Mouse (Mus musculus) heart, embryonic 14.5 days (tissue): ENCODE measurements around the gene Itga9. TPM values are rescaled to one million over a fixed set of nuclear protein-coding genes. Genes with fewer than 3 reads are reported as not detected.

Source experiments
- ATAC-seq: fragments of 200-750 bp; cut with Nextera tagmentation; 2 replicates; pipeline ENCODE4 v1.8.0; 2017; ENCODE audit warnings: low read depth, moderate TSS enrichment; ENCODE audit not compliant: insufficient number of reproducible peaks, insufficient read depth, low FRiP score
- H3K27ac ChIP-seq, 2 experiments: fragments of 200-500 bp in 1 of 2; fragments of 300-500 bp in 1 of 2; sonication (generic) in 1 of 2; replicated peaks in 1 of 2; 2 replicates each; pipeline ENCODE4 v1.5.1; 2012 to 2014; ENCODE audit warnings: low read depth in 2 of 2, low read length in 2 of 2, control low read depth in 1 of 2, mild to moderate bottlenecking in 1 of 2, mixed read lengths in 1 of 2; ENCODE audit not compliant: control insufficient read depth in 1 of 2, insufficient read depth in 1 of 2
- H3K27me3 ChIP-seq: fragments of 300-500 bp; sonication (generic); 2 replicates; pipeline ENCODE4 v1.6.1; 2014; ENCODE audit warnings: mild to moderate bottlenecking, low read length, control low read depth; ENCODE audit not compliant: control insufficient read depth, insufficient read depth
- H3K36me3 ChIP-seq: fragments of 300-500 bp; sonication (generic); 2 replicates; pipeline ENCODE4 v1.6.1; 2014; ENCODE audit warnings: mild to moderate bottlenecking, control low read depth, low read length, mixed read lengths; ENCODE audit not compliant: control insufficient read depth, insufficient read depth
- H3K4me1 ChIP-seq, 2 experiments: fragments of 200-500 bp in 1 of 2; fragments of 300-500 bp in 1 of 2; sonication (generic) in 1 of 2; 2 replicates each; pipeline ENCODE4 v1.6.1; 2012 to 2014; ENCODE audit warnings: low read length in 2 of 2, control low read depth in 1 of 2, mixed read lengths in 1 of 2; ENCODE audit not compliant: control insufficient read depth in 2 of 2, insufficient read depth in 2 of 2
- H3K4me2 ChIP-seq: fragments of 300-500 bp; sonication (generic); 2 replicates; pipeline ENCODE4 v1.6.1; 2014; ENCODE audit warnings: mild to moderate bottlenecking, low read length
- H3K4me3 ChIP-seq, 2 experiments: fragments of 200-500 bp in 1 of 2; fragments of 300-500 bp in 1 of 2; sonication (generic) in 1 of 2; 2 replicates each; pipeline ENCODE4 v1.5.1; 2012 to 2014; ENCODE audit warnings: low read length in 2 of 2, mild to moderate bottlenecking in 2 of 2, control low read depth in 1 of 2, low read depth in 1 of 2, moderate library complexity in 1 of 2; ENCODE audit not compliant: control insufficient read depth in 1 of 2, insufficient read depth in 1 of 2
- H3K9ac ChIP-seq: fragments of 300-500 bp; sonication (generic); 2 replicates; pipeline ENCODE4 v1.6.1; 2014; ENCODE audit warnings: mild to moderate bottlenecking, low read length
- H3K9me3 ChIP-seq: fragments of 300-500 bp; sonication (generic); 2 replicates; pipeline ENCODE4 v1.6.1; 2016; ENCODE audit warnings: low read length, control low read depth; ENCODE audit not compliant: control insufficient read depth
- WGBS: fragments of 180-500 bp; shearing (Covaris S2); extraction: QIAGEN DNeasy Blood & Tissue Kit; methylation state at CpG from one replicate; pipeline ENCODE4 v1.1.7; 2014; 5-methylcytosine and 5-hydroxymethylcytosine counted together
- polyA plus RNA-seq: library from polyadenylated mRNA; unstranded; fragments of >200 nt; fragmentation: Nextera tagmentation; extraction: Ambion mirVana; gene quantifications from 2 replicates; pipeline ENCODE4 v1.2.1, GENCODE M21; 2014

The Itga9 gene
- polyA plus RNA-seq, 1 experiment from 2014 or later, result 15.2 TPM

DNA sequence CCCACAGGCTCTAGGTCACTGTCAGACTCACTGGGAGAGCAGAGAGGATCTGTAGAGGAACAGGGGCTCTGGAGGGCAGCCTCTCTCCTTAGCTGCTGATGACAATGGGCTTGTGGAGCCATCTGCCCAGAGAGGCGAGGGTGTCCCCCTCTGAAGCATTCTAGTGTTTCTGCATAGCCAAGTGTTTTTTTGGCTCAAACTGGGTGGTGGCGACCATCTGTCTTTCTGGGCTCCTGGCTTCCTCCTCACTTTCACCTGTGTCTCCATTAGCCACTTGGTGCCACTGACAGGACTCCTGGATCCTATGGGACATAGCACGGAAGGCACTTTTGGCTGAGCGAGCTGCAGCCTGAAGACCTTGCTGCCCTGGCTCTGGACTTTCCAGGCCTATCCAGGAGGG lies 34.8 kb upstream of the Itga9 start:
- ATAC-seq, result no peak
- Histone ChIP-seq H3K27me3 (no peaks in the 10 kb centered on the region), H3K9ac (no peak overlapping the region), H3K4me2 (no peak overlapping the region), H3K4me3 (no peak overlapping the region), H3K9me3 (no peaks in the 10 kb centered on the region), H3K4me1 (no peaks in the 10 kb centered on the region), H3K36me3 (peaks cover 92% of the 10 kb centered on the region), H3K27ac (no peak overlapping the region)
- WGBS, result 81% methylated on average over 4 of the region's 4 CpGs

- Histone ChIP-seq H3K27me3 (no peaks in the 10 kb centered on the region), H3K4me3 (no peak overlapping the region), H3K36me3 (peaks cover 93% of the 10 kb centered on the region), H3K27ac (no peak overlapping the region), H3K9ac (no peak overlapping the region), H3K4me2 (no peak overlapping the region), H3K9me3 (no peaks in the 10 kb centered on the region), H3K4me1 (peaks cover 0 to 6% of the 10 kb centered on the region in 2 experiments; a peak in 1 of 4 replicates)
- 94% methylated on average over 5 of the region's 5 CpGs for WGBS
- ATAC-seq, result no peak
Observed at GRCm38 (mm10) chr9:118574911-118575310, 31.6 kb upstream of the Itga9 start.

DNA sequence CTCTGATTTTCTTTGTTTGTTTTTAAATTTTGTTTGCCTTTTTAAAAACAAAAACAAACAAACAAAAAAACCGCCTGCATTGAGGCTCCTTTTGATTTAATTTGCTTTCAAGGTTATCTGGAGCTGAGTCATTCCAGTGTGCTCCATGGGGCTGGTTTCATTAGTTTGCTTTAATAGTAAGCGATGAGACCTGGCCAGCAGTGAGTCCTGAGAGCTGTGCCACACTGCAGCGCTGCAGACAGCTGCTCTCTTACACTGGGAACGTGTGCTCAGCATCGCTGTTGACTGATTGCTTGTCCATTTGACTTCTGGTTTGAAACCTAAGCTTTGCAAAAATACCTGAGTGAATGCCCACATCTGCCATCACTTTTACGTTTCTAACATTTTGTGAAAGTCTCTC lies 26.1 kb upstream of the Itga9 start:
- peaks cover 3 to 18% of the 10 kb centered on the region in 2 experiments for H3K4me1 ChIP-seq
- H3K4me2 ChIP-seq, result no peak overlapping the region
- H3K9ac ChIP-seq, result no peak overlapping the region
- no peaks in the 10 kb centered on the region for H3K27me3 ChIP-seq
- no peak overlapping the region for H3K27ac ChIP-seq
- 63% methylated on average over 6 of the region's 6 CpGs for WGBS
- no peak for ATAC-seq
- H3K4me3 ChIP-seq, result no peak overlapping the region
- H3K36me3 ChIP-seq, result peaks cover 82% of the 10 kb centered on the region
- no peaks in the 10 kb centered on the region for H3K9me3 ChIP-seq

- ATAC-seq, result no peak
- peaks cover 3 to 18% of the 10 kb centered on the region in 2 experiments for H3K4me1 ChIP-seq
- no peaks in the 10 kb centered on the region for H3K9me3 ChIP-seq
- H3K27me3 ChIP-seq, result no peaks in the 10 kb centered on the region
- H3K36me3 ChIP-seq, result peaks cover 61% of the 10 kb centered on the region
- no peak overlapping the region for H3K27ac ChIP-seq
- H3K4me3 ChIP-seq, result no peak overlapping the region
- no peak overlapping the region for H3K9ac ChIP-seq
- 63% methylated on average over 6 of the region's 6 CpGs for WGBS
- H3K4me2 ChIP-seq, result no peak overlapping the region
Observed at GRCm38 (mm10) chr9:118582757-118583156, 23.7 kb upstream of the Itga9 start.

- 36% methylated on average over 1 of the region's 1 CpGs for WGBS
Observed at GRCm38 (mm10) chr9:118584838-118585237, 21.7 kb upstream of the Itga9 start.

DNA sequence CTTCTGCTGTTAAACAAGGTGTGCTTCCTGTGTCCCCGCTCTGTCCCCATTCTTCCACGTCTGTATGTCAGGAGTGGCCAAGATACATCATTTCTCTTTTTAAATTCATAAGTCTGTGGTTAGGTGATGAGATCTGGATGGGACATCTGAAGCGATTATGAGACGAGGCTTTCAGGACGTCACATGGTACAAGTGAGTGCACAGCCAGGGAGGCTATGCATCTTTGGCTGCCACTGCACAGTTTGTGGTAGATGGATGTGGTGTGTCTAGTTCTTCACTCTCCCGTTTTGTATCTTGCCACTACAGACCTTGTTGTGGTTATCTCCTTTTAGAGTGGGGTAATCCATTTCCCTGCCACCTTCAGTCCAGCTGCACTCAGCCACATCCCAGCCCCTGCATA lies 20.5 kb upstream of the Itga9 start:
- no peaks in the 10 kb centered on the region for H3K27me3 ChIP-seq
- 73% methylated on average over 6 of the region's 6 CpGs for WGBS
- peaks cover 19 to 28% of the 10 kb centered on the region in 2 experiments for H3K4me1 ChIP-seq
- no peak overlapping the region for H3K4me2 ChIP-seq
- no peak for ATAC-seq
- no peaks in the 10 kb centered on the region for H3K9me3 ChIP-seq
- no peak overlapping the region for H3K9ac ChIP-seq
- peaks cover 29% of the 10 kb centered on the region for H3K36me3 ChIP-seq
- H3K27ac ChIP-seq, result no peak overlapping the region
- H3K4me3 ChIP-seq, result no peak overlapping the region

More at GRCm38 (mm10) chr9:118584838-118585237, 21.7 kb upstream of the Itga9 start:
- Histone ChIP-seq H3K9ac (no peak overlapping the region), H3K4me1 (peaks cover 8 to 17% of the 10 kb centered on the region in 2 experiments), H3K4me2 (no peak overlapping the region), H3K27me3 (no peaks in the 10 kb centered on the region), H3K36me3 (peaks cover 41% of the 10 kb centered on the region), H3K9me3 (no peaks in the 10 kb centered on the region), H3K4me3 (no peak overlapping the region), H3K27ac (no peak overlapping the region)
- ATAC-seq, result no peak

DNA sequence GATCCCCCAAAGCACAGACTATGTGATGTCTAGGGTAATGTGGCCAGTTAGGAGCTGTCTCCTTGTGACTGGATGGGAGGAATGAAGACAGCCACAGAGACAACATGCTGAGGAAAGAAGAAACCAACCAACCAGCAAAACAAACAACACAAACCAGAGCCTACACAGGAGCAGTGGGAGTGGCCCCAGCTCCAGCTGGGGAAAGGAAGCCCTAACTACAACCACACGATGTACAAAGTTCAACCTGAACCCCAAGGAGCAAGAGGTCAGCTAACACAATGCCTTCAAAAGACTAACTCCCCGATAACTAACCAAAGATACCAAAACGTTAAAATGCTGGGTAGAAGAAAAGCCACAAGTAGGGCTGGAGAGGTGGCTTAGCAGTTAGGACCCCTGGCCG lies 19.4 kb upstream of the Itga9 start:
- Histone ChIP-seq H3K4me3 (no peak overlapping the region), H3K4me1 (peaks cover 22 to 36% of the 10 kb centered on the region in 2 experiments), H3K4me2 (no peak overlapping the region), H3K27me3 (no peaks in the 10 kb centered on the region), H3K27ac (no peak overlapping the region), H3K9me3 (no peaks in the 10 kb centered on the region), H3K9ac (no peak overlapping the region), H3K36me3 (peaks cover 18% of the 10 kb centered on the region)
- WGBS, result 64% methylated on average over 4 of the region's 4 CpGs
- no peak for ATAC-seq

DNA sequence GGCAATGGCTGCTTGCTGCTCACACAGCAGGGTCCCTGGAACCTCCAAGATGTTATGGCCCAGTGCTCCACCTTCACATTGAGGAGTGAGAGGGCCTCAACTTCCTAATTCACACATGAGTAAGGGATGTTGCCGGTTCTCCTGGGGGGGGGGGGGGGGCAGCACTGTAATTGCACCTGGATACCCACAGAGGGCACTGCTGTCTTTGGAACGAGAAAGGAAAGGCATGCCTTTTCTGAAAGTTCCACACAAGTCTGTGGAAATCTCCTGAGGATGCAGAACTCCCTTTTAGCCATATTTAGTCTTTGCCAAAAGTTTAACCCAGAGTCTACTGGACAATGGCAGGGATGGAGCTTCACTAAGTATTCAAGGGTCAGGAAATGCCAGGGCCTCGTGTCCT lies 17.2 kb upstream of the Itga9 start:
- 0 out of 4 replicates have a peak overlapping the region, but pooled peaks of 1 of the 2 experiments have one; percentile 81 for H3K27ac ChIP-seq
- no peak for ATAC-seq
- H3K4me1 ChIP-seq, result peaks cover 35 to 45% of the 10 kb centered on the region in 2 experiments
- H3K9me3 ChIP-seq, result no peaks in the 10 kb centered on the region
- H3K27me3 ChIP-seq, result no peaks in the 10 kb centered on the region
- H3K9ac ChIP-seq, result no peak overlapping the region
- H3K4me2 ChIP-seq, result no peak overlapping the region
- H3K4me3 ChIP-seq, result no peak overlapping the region
- no peaks in the 10 kb centered on the region for H3K36me3 ChIP-seq
- WGBS, result 10% methylated on average over 3 of the region's 3 CpGs
